Mouse (Mus musculus) frontal cortex, adult 2 months (tissue): ENCODE data around the gene Csmd2. TPM values are rescaled to one million over a fixed set of nuclear protein-coding genes. Genes with fewer than 3 reads are reported as not detected.
A peak's percentile ranks its signal among the peaks of the same experiment; 100 is the strongest.

Experiments
- DNase-seq, 2 experiments: peaks; one replicate each; pipeline ENCODE4 v3.0.0; 2022; ENCODE audit warnings: low spot score in 1 of 2; ENCODE audit errors: extremely low spot score in 1 of 2
- polyA plus RNA-seq: library from polyadenylated mRNA; depleted of rRNA; stranded (reverse); fragments of >200 nt; gene quantifications from 2 replicates; pipeline ENCODE4 v1.2.3, GENCODE M21; 2012

Gene Csmd2
- polyA plus RNA-seq, 1 experiment, result 35.6 TPM

GRCm38 (mm10) chr4:128227377-128228316 is 240.0 kb downstream of the Csmd2 start:
- no peak for DNase-seq

GRCm38 (mm10) chr4:128233458-128233857 is 245.8 kb downstream of the Csmd2 start:
- peak in 1 of 2 experiments; percentile 55 for DNase-seq

GRCm38 (mm10) chr4:128239113-128239512 is 251.5 kb downstream of the Csmd2 start:
- peak in 1 of 2 experiments; percentile 36 for DNase-seq

GRCm38 (mm10) chr4:128241075-128241853 is 253.6 kb downstream of the Csmd2 start:
- peak in 1 of 2 experiments; percentile 39 for DNase-seq

GRCm38 (mm10) chr4:128241854-128242356 is 254.2 kb downstream of the Csmd2 start:
- no peak for DNase-seq

GRCm38 (mm10) chr4:128245201-128245600 is 257.5 kb downstream of the Csmd2 start:
- no peak for DNase-seq

- no peak for DNase-seq
Measured at GRCm38 (mm10) chr4:128248676-128249075, 261.0 kb downstream of the Csmd2 start.

GRCm38 (mm10) chr4:128259211-128259610 is 271.6 kb downstream of the Csmd2 start:
- DNase-seq, result peak in 1 of 2 experiments; percentile 50

GRCm38 (mm10) chr4:128260907-128261560 is 273.4 kb downstream of the Csmd2 start, which contains the start of gene Hmgb4:
Gene Hmgb4, minus strand, starts transcription at chr4:128260957.
- DNase-seq, result peak; percentile 18 to 70

- DNase-seq, result no peak
Measured at GRCm38 (mm10) chr4:128264491-128264890, 276.8 kb downstream of the Csmd2 start.

GRCm38 (mm10) chr4:128265341-128265740 is 277.7 kb downstream of the Csmd2 start:
- DNase-seq, result no peak

- no peak for DNase-seq
Measured at GRCm38 (mm10) chr4:128269261-128269875, 281.7 kb downstream of the Csmd2 start.

- no peak for DNase-seq
Measured at GRCm38 (mm10) chr4:128270177-128270576, 282.5 kb downstream of the Csmd2 start.

GRCm38 (mm10) chr4:128270931-128271330 is 283.3 kb downstream of the Csmd2 start:
- DNase-seq, result no peak

GRCm38 (mm10) chr4:128272501-128272900 is 284.8 kb downstream of the Csmd2 start:
- DNase-seq, result no peak

GRCm38 (mm10) chr4:128273146-128273545 is 285.5 kb downstream of the Csmd2 start:
- DNase-seq, result no peak

- peak in 1 of 2 experiments; percentile 22 for DNase-seq
Measured at GRCm38 (mm10) chr4:128275116-128275515, 287.5 kb downstream of the Csmd2 start.

- peak in 1 of 2 experiments; percentile 48 for DNase-seq
Measured at GRCm38 (mm10) chr4:128275586-128275985, 287.9 kb downstream of the Csmd2 start.

GRCm38 (mm10) chr4:128285009-128285408 is 297.4 kb downstream of the Csmd2 start:
- peak in 1 of 2 experiments; percentile 35 for DNase-seq

- DNase-seq, result no peak
Measured at GRCm38 (mm10) chr4:128288095-128288494, 300.4 kb downstream of the Csmd2 start.
